Mouse (Mus musculus): ENCODE measurements at regions not wholly inside any gene's neighbourhood (a gene's known extent, or its start where the extent isn't known, plus 50 kb on each side); places are given as distances from the start of the nearest gene placed in this dataset.

DNA sequence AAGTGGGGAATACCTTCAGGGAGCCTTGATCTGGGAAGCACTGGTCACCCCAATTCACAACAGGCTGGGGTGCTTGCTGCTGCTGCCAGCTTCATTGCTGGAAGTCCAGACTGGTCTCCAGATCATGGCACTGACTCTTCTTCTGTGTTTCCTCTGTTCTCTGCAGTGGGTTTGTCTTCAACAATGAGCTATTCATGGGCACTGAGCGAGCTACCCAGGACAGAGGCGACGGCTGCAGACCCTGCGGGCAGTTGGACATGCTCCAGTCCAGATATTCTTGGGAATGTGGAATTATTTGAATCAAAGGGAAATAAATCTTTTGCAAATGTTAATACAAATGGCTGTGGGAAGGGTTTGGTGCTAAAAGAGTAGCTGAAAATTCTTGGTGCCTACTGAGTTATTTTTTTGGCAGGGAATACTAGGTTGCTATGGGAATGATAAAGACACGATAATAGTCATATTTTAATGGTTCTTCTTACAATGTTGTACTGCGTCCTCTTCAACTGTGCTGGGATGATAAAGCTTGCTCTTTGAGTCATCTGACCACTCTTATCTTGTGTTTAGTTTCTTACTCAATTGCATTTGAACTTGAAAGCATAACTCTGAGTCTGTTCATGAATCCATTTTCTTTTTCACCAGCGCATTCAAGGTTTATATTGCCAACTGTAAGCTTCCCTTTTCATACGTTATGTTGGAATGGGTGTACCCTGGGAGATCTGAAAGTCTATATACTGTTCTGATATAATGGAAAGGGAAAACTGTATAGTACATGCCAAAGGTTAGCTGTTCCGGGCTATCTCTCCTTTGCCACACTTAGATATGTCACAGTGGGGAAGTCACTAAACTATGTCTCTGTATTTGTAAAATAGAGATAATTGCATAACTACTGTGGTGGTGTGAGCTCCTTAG is 120.1 kb upstream of the Map3k1 start:
- no peaks in the 10 kb centered on the region for H3K36me3 ChIP-seq
- H3K4me2 ChIP-seq: no peak overlapping the region
- H3K4me1 ChIP-seq (replicated peaks): no peaks in the 10 kb centered on the region
- ATAC-seq (ENCODE audit: insufficient number of reproducible peaks, low FRiP score): no peak
- WGBS: 72% methylated on average over 9 of the region's 9 CpGs
- no peaks in the 10 kb centered on the region for H3K9me3 ChIP-seq (replicated peaks)
- no peak overlapping the region for H3K9ac ChIP-seq
- H3K27me3 ChIP-seq (replicated peaks): no peaks in the 10 kb centered on the region
- no peak overlapping the region for H3K4me3 ChIP-seq
- H3K27ac ChIP-seq (ENCODE audit: poor library complexity, severe bottlenecking): no peak overlapping the region

DNA sequence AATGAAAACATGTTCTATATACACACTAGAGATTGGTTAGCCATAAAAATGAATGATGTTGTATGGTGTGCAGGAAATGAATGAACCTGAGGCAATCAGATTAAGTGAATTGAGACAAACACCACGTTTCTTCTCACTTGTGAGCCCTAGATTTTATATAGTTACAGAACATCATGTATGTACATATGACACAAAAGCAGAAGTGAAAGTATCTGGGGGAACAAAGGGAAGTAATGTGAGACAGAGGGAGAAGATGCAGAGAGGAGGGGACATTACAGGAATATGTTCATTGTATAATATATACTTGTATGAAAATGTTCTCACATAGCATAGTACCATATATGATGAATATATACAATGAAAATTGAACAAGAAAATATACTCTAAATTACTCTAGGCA is 121.1 kb upstream of the Map3k1 start:
- no peaks in the 10 kb centered on the region for H3K4me1 ChIP-seq (replicated peaks)
- H3K4me3 ChIP-seq: no peak overlapping the region
- 62% methylated on average over 1 of the region's 1 CpGs for WGBS
- H3K36me3 ChIP-seq: no peaks in the 10 kb centered on the region
- ATAC-seq (ENCODE audit: insufficient number of reproducible peaks, low FRiP score): no peak
- H3K27me3 ChIP-seq (replicated peaks): no peaks in the 10 kb centered on the region
- no peak overlapping the region for H3K9ac ChIP-seq
- H3K4me2 ChIP-seq: no peak overlapping the region
- H3K9me3 ChIP-seq (replicated peaks): no peaks in the 10 kb centered on the region
- H3K27ac ChIP-seq (ENCODE audit: poor library complexity, severe bottlenecking): no peak overlapping the region

DNA sequence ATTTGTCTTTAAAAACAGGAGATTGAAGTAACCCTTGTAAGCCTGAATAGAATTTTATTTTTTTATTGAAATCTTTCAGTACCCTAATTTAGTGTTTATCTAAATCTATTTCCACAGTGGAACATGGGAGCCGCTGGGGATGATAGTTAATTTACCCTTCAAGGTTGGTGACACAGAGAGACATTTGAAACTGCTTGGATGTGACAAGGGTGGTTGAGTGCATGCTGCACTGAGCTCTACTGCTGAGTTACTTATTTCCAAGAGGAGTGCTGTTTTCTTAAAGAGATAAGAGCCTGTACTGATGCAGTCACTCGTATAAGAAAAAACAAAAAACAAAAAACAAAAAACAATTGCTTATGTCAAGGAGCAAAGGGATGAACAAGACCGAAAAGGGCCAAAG is 123.7 kb upstream of the Map3k1 start:
- 59% methylated on average over 3 of the region's 3 CpGs for whole genome bisulfite sequencing
- H3K4me1 ChIP-seq (replicated peaks): peaks cover 15% of the 10 kb centered on the region
- no peaks in the 10 kb centered on the region for H3K36me3 ChIP-seq
- H3K4me3 ChIP-seq: no peak overlapping the region
- H3K27ac ChIP-seq (ENCODE audit: poor library complexity, severe bottlenecking): no peak overlapping the region
- no peak overlapping the region for H3K4me2 ChIP-seq
- ATAC-seq (ENCODE audit: insufficient number of reproducible peaks, low FRiP score): no peak
- H3K9ac ChIP-seq: no peak overlapping the region
- no peaks in the 10 kb centered on the region for H3K9me3 ChIP-seq (replicated peaks)
- no peaks in the 10 kb centered on the region for H3K27me3 ChIP-seq (replicated peaks)

DNA sequence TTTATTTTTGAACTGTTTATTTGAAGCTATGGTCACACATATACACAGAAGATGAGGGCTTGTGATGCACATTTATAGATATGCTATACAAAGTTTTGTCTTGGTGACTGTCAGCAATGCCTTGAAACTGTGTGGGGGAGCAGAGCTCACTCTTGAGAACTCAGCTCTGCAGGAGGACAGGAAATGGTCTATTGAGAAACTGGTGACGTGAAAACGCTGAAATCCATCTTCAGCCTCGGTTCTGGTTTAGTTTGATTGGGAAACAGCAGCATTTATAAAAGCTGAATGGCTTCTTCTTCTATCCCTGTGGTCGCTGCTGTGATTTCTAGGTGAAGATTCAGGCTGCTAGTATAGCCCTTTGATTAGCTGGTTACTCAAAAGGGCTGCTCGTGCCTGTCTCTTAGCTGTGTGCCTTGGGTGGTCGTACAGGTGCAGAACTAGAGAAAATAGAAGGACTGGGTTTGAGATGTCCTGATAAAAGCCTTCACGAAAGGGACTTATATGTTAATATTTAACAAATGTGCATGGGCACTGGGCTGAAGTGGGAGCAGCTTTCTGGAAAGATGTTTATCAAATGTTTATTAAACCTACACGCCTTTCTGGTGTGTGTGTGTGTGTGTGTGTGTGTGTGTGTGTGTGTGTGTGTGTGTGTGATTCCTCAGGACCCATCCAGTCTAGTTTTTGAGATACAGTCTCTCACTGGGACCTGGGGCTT is 124.9 kb upstream of the Map3k1 start:
- Histone ChIP-seq H3K4me1 (replicated peaks) (peaks cover 18% of the 10 kb centered on the region), H3K27ac (ENCODE audit: poor library complexity, severe bottlenecking) (no peak overlapping the region), H3K9ac (no peak overlapping the region), H3K36me3 (no peaks in the 10 kb centered on the region), H3K27me3 (replicated peaks) (no peaks in the 10 kb centered on the region), H3K9me3 (replicated peaks) (no peaks in the 10 kb centered on the region), H3K4me3 (no peak overlapping the region), H3K4me2 (no peak overlapping the region)
- WGBS: 66% methylated on average over 8 of the region's 8 CpGs
- no peak for ATAC-seq (ENCODE audit: insufficient number of reproducible peaks, low FRiP score)

DNA sequence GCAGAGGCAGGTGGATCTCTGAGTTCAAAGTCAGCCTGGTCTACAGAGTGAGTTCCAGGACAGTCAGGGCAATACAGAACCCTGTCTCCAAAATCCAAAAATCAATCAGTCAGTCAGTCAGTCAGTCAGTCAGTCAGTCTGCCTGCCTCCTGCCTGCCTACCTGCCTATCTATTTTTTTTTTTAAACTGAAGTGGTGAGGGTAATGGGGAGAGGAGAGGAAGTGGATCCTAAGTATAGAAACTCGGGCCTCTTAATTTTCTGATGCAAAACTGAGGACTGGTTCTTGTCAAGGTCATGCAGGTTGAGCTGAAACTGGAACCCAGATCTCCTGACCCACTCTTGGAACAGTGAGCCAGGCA is 126.9 kb upstream of the Map3k1 start:
- no peak overlapping the region for H3K4me3 ChIP-seq
- H3K27ac ChIP-seq (ENCODE audit: poor library complexity, severe bottlenecking): no peak overlapping the region
- ATAC-seq (ENCODE audit: insufficient number of reproducible peaks, low FRiP score): no peak
- 53% methylated on average over 1 of the region's 1 CpGs for WGBS
- no peaks in the 10 kb centered on the region for H3K27me3 ChIP-seq (replicated peaks)
- H3K36me3 ChIP-seq: no peaks in the 10 kb centered on the region
- no peak overlapping the region for H3K9ac ChIP-seq
- H3K4me2 ChIP-seq: no peak overlapping the region
- no peaks in the 10 kb centered on the region for H3K9me3 ChIP-seq (replicated peaks)
- H3K4me1 ChIP-seq (replicated peaks): peaks cover 29% of the 10 kb centered on the region

DNA sequence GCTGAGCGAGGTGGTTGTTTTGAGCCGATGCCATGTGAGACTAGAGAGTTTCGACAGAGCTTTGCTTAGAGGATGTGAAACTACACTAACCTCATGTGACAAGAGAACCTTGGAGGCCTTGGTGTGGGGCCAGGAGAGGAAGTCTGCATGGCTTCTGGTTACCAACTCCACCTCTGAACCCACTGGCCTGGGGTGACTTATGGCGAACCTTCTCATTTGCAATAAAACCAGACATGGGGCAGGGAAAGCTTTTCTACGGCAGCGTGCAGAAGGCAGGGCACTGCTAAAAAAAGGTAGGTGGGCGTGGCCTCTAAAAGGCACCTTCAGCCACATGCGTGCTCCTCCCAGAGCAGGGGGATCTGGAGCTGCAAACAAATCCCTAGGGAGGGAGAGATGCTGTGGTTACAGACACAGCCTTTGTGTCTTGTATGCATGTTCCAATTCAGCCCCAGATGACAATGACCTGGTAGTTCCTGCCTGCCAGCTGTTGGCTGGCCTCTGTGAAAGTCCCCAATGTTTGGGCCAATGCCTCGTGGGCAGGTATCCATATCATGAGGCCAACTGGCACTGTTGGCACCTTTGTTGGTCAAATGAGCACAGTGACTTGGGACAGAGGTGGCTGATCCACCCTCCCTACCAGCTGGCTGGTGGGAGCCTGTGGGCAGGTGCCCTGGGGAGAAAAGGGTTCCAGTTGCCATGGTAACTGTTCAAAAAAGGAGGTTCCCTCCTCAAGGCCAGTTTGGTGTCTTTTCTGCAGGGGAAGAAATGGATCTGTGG is 127.5 kb upstream of the Map3k1 start:
- H3K4me3 ChIP-seq: no peak overlapping the region
- no peaks in the 10 kb centered on the region for H3K27me3 ChIP-seq (replicated peaks)
- WGBS: 58% methylated on average over 9 of the region's 9 CpGs
- no peaks in the 10 kb centered on the region for H3K9me3 ChIP-seq (replicated peaks)
- no peak overlapping the region for H3K4me2 ChIP-seq
- H3K36me3 ChIP-seq: no peaks in the 10 kb centered on the region
- no peak overlapping the region for H3K27ac ChIP-seq (ENCODE audit: poor library complexity, severe bottlenecking)
- ATAC-seq (ENCODE audit: insufficient number of reproducible peaks, low FRiP score): no peak
- no peak overlapping the region for H3K9ac ChIP-seq
- peaks cover 31% of the 10 kb centered on the region for H3K4me1 ChIP-seq (replicated peaks)

DNA sequence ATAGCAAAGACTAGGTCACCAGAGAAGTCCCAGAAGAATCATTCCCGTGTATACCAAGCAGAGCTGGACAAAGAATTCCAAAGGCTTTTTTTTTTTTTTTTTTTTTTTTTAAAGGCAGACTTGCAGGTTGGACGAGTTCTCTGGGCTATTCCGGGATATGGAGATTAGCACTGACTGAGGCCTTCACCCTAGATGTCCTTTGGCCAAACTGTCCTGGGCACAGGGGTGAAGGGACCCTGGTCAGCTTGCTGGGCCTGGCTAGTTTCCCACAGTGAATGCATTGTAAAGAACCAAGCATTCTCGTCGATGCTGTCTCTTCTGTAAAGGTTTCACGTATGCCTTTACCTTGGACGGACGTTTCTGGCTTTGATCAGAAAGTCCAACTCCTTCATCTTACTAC is 128.2 kb upstream of the Map3k1 start:
- Histone ChIP-seq H3K9ac (no peak overlapping the region), H3K4me3 (no peak overlapping the region), H3K4me2 (no peak overlapping the region), H3K27me3 (replicated peaks) (no peaks in the 10 kb centered on the region), H3K9me3 (replicated peaks) (no peaks in the 10 kb centered on the region), H3K4me1 (replicated peaks) (peaks cover 31% of the 10 kb centered on the region), H3K27ac (ENCODE audit: poor library complexity, severe bottlenecking) (no peak overlapping the region), H3K36me3 (no peaks in the 10 kb centered on the region)
- ATAC-seq (ENCODE audit: insufficient number of reproducible peaks, low FRiP score): no peak
- 51% methylated on average over 8 of the region's 8 CpGs for WGBS

DNA sequence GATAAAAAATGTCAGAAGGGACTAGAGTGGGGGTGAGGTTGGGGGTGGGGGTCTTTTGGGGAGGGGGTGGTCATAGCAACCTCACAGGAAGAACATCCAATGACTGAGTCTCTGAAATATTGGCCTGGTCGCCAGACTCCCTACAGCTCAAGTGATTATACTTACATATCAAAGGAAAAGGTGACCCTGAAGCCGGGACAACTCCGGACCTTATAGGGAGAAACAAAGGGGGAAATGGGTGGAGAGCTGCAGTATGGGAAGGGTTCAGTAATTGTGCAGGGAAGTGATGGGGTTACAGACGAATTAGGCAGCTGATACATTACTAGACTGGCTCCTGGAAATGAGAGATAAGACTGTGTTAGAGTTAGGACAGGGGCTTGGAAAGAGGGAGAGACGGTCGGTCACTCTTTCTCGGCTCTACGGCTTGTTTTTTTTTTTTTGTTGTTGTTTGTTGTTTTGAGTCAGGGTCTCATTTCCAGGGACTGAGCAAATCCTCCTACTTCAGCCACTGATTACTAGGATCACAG is 130.2 kb upstream of the Map3k1 start:
- Histone ChIP-seq H3K9ac (no peak overlapping the region), H3K27ac (ENCODE audit: poor library complexity, severe bottlenecking) (no peak overlapping the region), H3K4me1 (replicated peaks) (peaks cover 33% of the 10 kb centered on the region), H3K4me2 (no peak overlapping the region), H3K9me3 (replicated peaks) (no peaks in the 10 kb centered on the region), H3K4me3 (no peak overlapping the region), H3K27me3 (replicated peaks) (no peaks in the 10 kb centered on the region), H3K36me3 (no peaks in the 10 kb centered on the region)
- no peak for ATAC-seq (ENCODE audit: insufficient number of reproducible peaks, low FRiP score)
- WGBS: 35% methylated on average over 8 of the region's 8 CpGs

DNA sequence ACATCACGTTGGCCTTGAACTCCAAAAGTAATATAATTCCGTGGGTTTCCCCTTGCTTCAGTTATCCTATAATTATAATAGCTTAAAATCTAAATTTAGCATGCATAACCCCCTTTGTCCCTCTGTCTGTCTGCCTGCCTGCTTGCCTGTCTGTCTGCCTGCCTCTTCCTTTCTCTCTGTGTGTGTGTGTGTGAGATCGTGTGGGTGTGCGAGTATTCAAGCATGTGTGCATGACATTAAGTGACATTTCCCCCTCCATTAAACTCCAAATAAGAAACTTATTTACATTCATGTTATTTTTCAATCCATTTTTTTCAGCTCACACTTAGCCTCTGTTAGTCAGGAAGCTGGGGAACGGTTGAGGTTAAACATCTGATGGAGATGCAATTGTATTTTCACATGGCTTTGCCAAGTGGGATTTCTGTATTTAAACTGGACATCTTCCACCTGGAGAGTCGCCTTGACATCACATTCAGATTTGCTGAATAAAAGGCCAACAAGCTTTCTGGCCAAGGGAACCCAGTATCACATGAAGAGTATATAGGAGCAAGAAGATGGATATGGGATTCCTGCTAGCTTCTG is 130.8 kb upstream of the Map3k1 start:
- Histone ChIP-seq H3K27me3 (replicated peaks) (no peaks in the 10 kb centered on the region), H3K9ac (no peak overlapping the region), H3K27ac (ENCODE audit: poor library complexity, severe bottlenecking) (no peak overlapping the region), H3K4me2 (no peak overlapping the region), H3K4me3 (no peak overlapping the region), H3K9me3 (replicated peaks) (no peaks in the 10 kb centered on the region), H3K36me3 (no peaks in the 10 kb centered on the region), H3K4me1 (replicated peaks) (peaks cover 34% of the 10 kb centered on the region)
- ATAC-seq (ENCODE audit: insufficient number of reproducible peaks, low FRiP score): no peak
- WGBS: 72% methylated on average over 6 of the region's 6 CpGs

DNA sequence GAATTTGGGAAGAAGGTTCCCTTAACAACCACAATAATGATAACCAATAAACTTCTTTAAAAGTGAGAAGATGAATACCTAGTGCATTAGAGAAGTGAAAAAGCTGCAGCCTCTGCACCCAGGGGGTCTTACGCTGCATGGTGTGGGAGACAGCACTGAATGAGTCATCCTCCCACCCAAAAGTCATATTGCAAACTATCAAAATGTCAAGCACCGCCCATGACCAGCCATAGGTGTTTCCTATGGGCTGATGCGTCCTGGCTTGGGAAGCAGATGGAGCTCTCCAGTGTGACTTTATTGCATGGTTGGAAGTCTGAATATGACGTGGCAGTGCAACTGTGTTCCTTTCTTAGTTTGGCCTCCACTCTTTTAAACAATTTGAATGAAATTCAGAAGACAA is 131.5 kb upstream of the Map3k1 start:
- no peaks in the 10 kb centered on the region for H3K27me3 ChIP-seq (replicated peaks)
- H3K9ac ChIP-seq: no peak overlapping the region
- ATAC-seq (ENCODE audit: insufficient number of reproducible peaks, low FRiP score): no peak
- H3K4me3 ChIP-seq: no peak overlapping the region
- no peaks in the 10 kb centered on the region for H3K36me3 ChIP-seq
- no peak overlapping the region for H3K27ac ChIP-seq (ENCODE audit: poor library complexity, severe bottlenecking)
- WGBS: 85% methylated on average over 4 of the region's 4 CpGs
- no peaks in the 10 kb centered on the region for H3K9me3 ChIP-seq (replicated peaks)
- peaks cover 34% of the 10 kb centered on the region for H3K4me1 ChIP-seq (replicated peaks)
- no peak overlapping the region for H3K4me2 ChIP-seq
